Comparison of ENCODE assay signal across 11 mouse cellular contexts in the genomic region with DNA sequence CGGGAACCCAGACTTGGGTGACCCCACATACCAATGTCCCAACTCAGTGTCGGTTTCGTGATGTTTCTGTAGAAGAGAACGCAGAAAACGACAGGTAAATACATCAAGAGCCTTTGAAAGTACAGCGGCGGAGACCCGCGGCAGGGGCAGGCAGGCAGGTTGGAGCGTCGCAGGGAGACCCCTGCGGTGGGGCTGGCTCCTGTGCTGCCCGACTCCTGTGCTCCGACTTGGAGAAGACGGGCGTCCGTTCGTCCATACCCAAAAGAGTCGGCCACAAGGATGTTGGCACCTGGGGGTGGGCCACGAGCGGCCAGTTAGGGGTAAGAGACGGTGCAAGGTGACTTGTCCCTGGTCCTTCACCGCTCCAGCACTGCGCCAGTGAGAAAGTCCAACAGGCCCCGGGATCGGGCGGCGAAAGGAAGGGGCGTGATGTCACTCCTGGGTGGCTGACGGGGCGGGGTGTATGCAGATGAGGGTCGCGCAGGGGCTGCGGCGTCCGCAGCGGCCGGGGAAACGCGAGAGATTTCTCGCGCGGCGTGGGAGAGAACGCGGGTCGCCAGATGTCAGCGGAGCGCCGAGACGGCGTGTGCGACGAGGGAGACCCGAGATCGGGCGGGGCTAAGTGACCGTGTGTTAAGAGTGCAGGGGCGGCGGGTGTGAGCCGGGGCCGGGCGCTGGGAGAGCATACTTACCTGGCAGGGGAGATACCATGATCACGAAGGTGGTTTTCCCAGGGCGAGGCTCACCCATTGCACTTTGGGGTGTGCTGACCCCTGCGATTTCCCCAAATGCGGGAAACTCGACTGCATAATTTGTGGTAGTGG. TPM values are rescaled to one million over a fixed set of nuclear protein-coding genes. Genes with fewer than 3 reads are reported as not detected.
DNase-seq lines count a peak whose midpoint lies in the region; ATAC-seq lines count a peak whose summit lies in the region.
"Not testable (repeated sequence)": the region's sequence is repeated elsewhere in the genome, so short reads cannot be mapped to it uniquely, and the experiment has no call there.
"Had no signal": no experiment of that assay in that cellular context is flagged by ENCODE, and none has a peak within 500 bp of the region (broad histone marks: within the 10 kb centered on the region; RNA-seq: fewer than 3 reads in every experiment).

No protein-coding gene starts in this region.

- H3K36me3 ChIP-seq in embryonic facial prominence, embryonic 15.5 days; heart, embryonic 11.5 days (ENCODE audit: control insufficient read depth, insufficient read depth, low read length); hindbrain, embryonic 13.5 days; kidney, embryonic 14.5 days (ENCODE audit: control insufficient read depth, insufficient read depth, low read length); liver, embryonic 11.5 days (ENCODE audit: control insufficient read depth, insufficient read depth, low read length); lung, embryonic 16.5 days (ENCODE audit: control insufficient read depth, insufficient read depth, low read length); midbrain, embryonic 16.5 days (ENCODE audit: control insufficient read depth, insufficient read depth, low read length); stomach, embryonic 16.5 days (ENCODE audit: control insufficient read depth, insufficient read depth, low read length): not testable (repeated sequence)

- no CpG with 5 or more reads among the region's 68 CpGs for WGBS in embryonic facial prominence, embryonic 15.5 days
- WGBS in heart, embryonic 11.5 days (ENCODE audit: insufficient replicate concordance) = no CpG with 5 or more reads among the region's 68 CpGs
- no CpG with 5 or more reads among the region's 68 CpGs for WGBS in hindbrain, embryonic 13.5 days
- WGBS in kidney, embryonic 14.5 days = no CpG with 5 or more reads among the region's 68 CpGs
- no CpG with 5 or more reads among the region's 68 CpGs for WGBS in liver, embryonic 11.5 days
- WGBS in lung, embryonic 16.5 days = no CpG with 5 or more reads among the region's 68 CpGs
- no CpG with 5 or more reads among the region's 68 CpGs for WGBS in midbrain, embryonic 16.5 days
- WGBS in stomach, embryonic 16.5 days = no CpG with 5 or more reads among the region's 68 CpGs

- H3K4me1 ChIP-seq in embryonic facial prominence, embryonic 15.5 days; heart, embryonic 11.5 days (ENCODE audit: control insufficient read depth, insufficient read depth, low read length); hindbrain, embryonic 13.5 days (replicated peaks); kidney, embryonic 14.5 days (ENCODE audit: control insufficient read depth, insufficient read depth, low read length); liver, embryonic 11.5 days (replicated peaks; ENCODE audit: control insufficient read depth, insufficient read depth, low read length); lung, embryonic 16.5 days (replicated peaks; ENCODE audit: control insufficient read depth, insufficient read depth, low read length); midbrain, embryonic 16.5 days (ENCODE audit: control insufficient read depth, insufficient read depth, low read length); stomach, embryonic 16.5 days (ENCODE audit: control insufficient read depth, insufficient read depth, low read length): not testable (repeated sequence)

- not testable (repeated sequence) for H3K9me3 ChIP-seq in embryonic facial prominence, embryonic 15.5 days (replicated peaks); heart, embryonic 11.5 days (replicated peaks; ENCODE audit: control insufficient read depth, low read length); hindbrain, embryonic 13.5 days; kidney, embryonic 14.5 days (ENCODE audit: control insufficient read depth, low read length); liver, embryonic 11.5 days (ENCODE audit: control insufficient read depth, low read length); lung, embryonic 16.5 days (ENCODE audit: control insufficient read depth, low read length); midbrain, embryonic 16.5 days (replicated peaks; ENCODE audit: control insufficient read depth, low read length, poor library complexity, severe bottlenecking); stomach, embryonic 16.5 days (replicated peaks; ENCODE audit: control insufficient read depth, low read length)

- peaks cover 15% of the 10 kb centered on the region for H3K27me3 ChIP-seq in embryonic facial prominence, embryonic 15.5 days
- not testable (repeated sequence) for H3K27me3 ChIP-seq in heart, embryonic 11.5 days (ENCODE audit: control insufficient read depth, insufficient read depth, low read length); kidney, embryonic 14.5 days (ENCODE audit: control insufficient read depth, insufficient read depth, low read length); liver, embryonic 11.5 days (replicated peaks; ENCODE audit: control insufficient read depth, insufficient read depth, low read length); lung, embryonic 16.5 days (ENCODE audit: control insufficient read depth, insufficient read depth, low read depth, low read length); stomach, embryonic 16.5 days (ENCODE audit: control insufficient read depth, insufficient read depth, low read length)
- peaks cover 23% of the 10 kb centered on the region for H3K27me3 ChIP-seq in hindbrain, embryonic 13.5 days
- peaks cover 15% of the 10 kb centered on the region for H3K27me3 ChIP-seq in midbrain, embryonic 16.5 days (ENCODE audit: control insufficient read depth, insufficient read depth, low read depth, low read length)

- peak; percentile 79 for ATAC-seq in embryonic facial prominence, embryonic 15.5 days (ENCODE audit: insufficient number of reproducible peaks, low FRiP score, low TSS enrichment, low read depth)
- peak; percentile 85 for ATAC-seq in heart, embryonic 11.5 days (replicated peaks; ENCODE audit: insufficient number of reproducible peaks, low FRiP score, low TSS enrichment)
- peak; percentile 72 for ATAC-seq in hindbrain, embryonic 13.5 days (ENCODE audit: low FRiP score)
- ATAC-seq in kidney, embryonic 14.5 days (ENCODE audit: low FRiP score, low TSS enrichment) = peak; percentile 92
- ATAC-seq in liver, embryonic 11.5 days (replicated peaks; ENCODE audit: low FRiP score) = peak; percentile 83
- ATAC-seq in lung, embryonic 16.5 days (ENCODE audit: low read depth) = peak; percentile 93
- peak; percentile 64; the same call in 1 of the 2 replicates for ATAC-seq in midbrain, embryonic 16.5 days
- peak; percentile 86 for ATAC-seq in stomach, embryonic 16.5 days (ENCODE audit: insufficient read depth, low FRiP score)

- not testable (repeated sequence) for H3K9ac ChIP-seq in embryonic facial prominence, embryonic 15.5 days; heart, embryonic 11.5 days (ENCODE audit: low read depth, low read length); hindbrain, embryonic 13.5 days; kidney, embryonic 14.5 days (ENCODE audit: low read depth, low read length); liver, embryonic 11.5 days (ENCODE audit: low read depth, low read length); lung, embryonic 16.5 days (ENCODE audit: low read length); midbrain, embryonic 16.5 days (ENCODE audit: low read depth, low read length); stomach, embryonic 16.5 days (ENCODE audit: low read length)

- not testable (repeated sequence) for H3K27ac ChIP-seq in embryonic facial prominence, embryonic 15.5 days (replicated peaks); heart, embryonic 11.5 days (ENCODE audit: low read depth, low read length); hindbrain, embryonic 13.5 days; kidney, embryonic 14.5 days (ENCODE audit: low read depth, low read length); liver, embryonic 11.5 days (ENCODE audit: low read depth, low read length); lung, embryonic 16.5 days (ENCODE audit: low read length); midbrain, embryonic 16.5 days (ENCODE audit: low read length); stomach, embryonic 16.5 days (ENCODE audit: low read length)

- not testable (repeated sequence) for DNase-seq in liver, embryonic 11.5 days (ENCODE audit: low spot score)

- not testable (repeated sequence) for H3K4me3 ChIP-seq in embryonic facial prominence, embryonic 15.5 days (replicated peaks); heart, embryonic 11.5 days (ENCODE audit: low read depth, low read length); hindbrain, embryonic 13.5 days; kidney, embryonic 14.5 days (ENCODE audit: low read length); liver, embryonic 11.5 days (ENCODE audit: low read depth, low read length); lung, embryonic 16.5 days (ENCODE audit: low read length); midbrain, embryonic 16.5 days (ENCODE audit: low read depth, low read length); stomach, embryonic 16.5 days (replicated peaks; ENCODE audit: low read length)

- H3K4me2 ChIP-seq in embryonic facial prominence, embryonic 15.5 days (replicated peaks); heart, embryonic 11.5 days; hindbrain, embryonic 13.5 days; kidney, embryonic 14.5 days (replicated peaks; ENCODE audit: low read depth, low read length); liver, embryonic 11.5 days; lung, embryonic 16.5 days (ENCODE audit: low read depth, low read length); midbrain, embryonic 16.5 days (ENCODE audit: low read length); stomach, embryonic 16.5 days (ENCODE audit: low read depth, low read length): not testable (repeated sequence)

RNA-seq across cellular contexts. Expression of gene BC107364, which starts 2.1 kb away (rescaled TPM):
- polyA plus RNA-seq in embryonic facial prominence, embryonic 15.5 days (2015; fragmentation: Nextera tagmentation; extraction: Ambion mirVana) = 0.31 TPM in 1 of 2 replicates, not detected in the other
- polyA plus RNA-seq in heart, embryonic 11.5 days (2014; fragmentation: Nextera tagmentation; extraction: Ambion mirVana) = 0.43 TPM in 1 of 2 replicates, not detected in the other
- polyA plus RNA-seq in hindbrain, embryonic 13.5 days (2015; fragmentation: Nextera tagmentation; extraction: Ambion mirVana) = not detected in 2 replicates
- polyA plus RNA-seq in kidney, embryonic 14.5 days (2014; fragmentation: Nextera tagmentation; extraction: Ambion mirVana) = 0.20 TPM in 1 of 2 replicates, not detected in the other
- not detected in 2 replicates for polyA plus RNA-seq in liver, embryonic 11.5 days (2014; fragmentation: Nextera tagmentation; extraction: Ambion mirVana)
- 0.30 and 0.34 TPM in 2 replicates for polyA plus RNA-seq in lung, embryonic 16.5 days (2015; fragmentation: Nextera tagmentation; extraction: Ambion mirVana)
- polyA plus RNA-seq in midbrain, embryonic 16.5 days (2015; fragmentation: Nextera tagmentation; extraction: Ambion mirVana) = not detected in 2 replicates
- 0.17 and 0.29 TPM in 2 replicates for polyA plus RNA-seq in stomach, embryonic 16.5 days (2015; fragmentation: Nextera tagmentation; extraction: Ambion mirVana)
- polyA plus RNA-seq: C2C12; gonadal fat pad, adult 2 months; large intestine, adult 2 months had no signal
